In the genomic region with DNA sequence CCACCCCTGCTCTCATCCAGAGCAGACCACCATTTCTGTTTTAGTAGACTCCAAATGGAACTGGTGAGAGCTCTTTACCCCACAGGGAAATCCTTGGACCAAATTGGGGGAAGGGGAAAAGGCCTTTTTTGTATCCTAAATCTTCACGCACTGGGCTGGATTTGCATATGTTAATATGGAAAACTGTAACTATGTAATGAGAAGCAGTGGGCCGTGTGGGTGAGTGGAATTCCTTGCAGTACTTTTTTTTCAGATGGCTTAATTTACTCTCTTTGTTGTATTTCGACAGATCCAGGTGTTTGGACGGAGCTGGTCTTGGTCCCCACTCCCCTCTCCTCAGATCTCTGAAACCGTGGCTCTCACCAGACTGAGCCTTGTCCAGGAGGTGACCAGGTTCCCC, we compare ENCODE assay signal across 18 mouse cellular contexts.
"Had no signal": no experiment of that assay in that cellular context is flagged by ENCODE, and none has a peak within 500 bp of the region (broad histone marks: within the 10 kb centered on the region; RNA-seq: fewer than 3 reads in every experiment).

No protein-coding gene starts in this region.

- H3K27ac ChIP-seq: limb, embryonic 12.5 days; liver, embryonic 13.5 days; midbrain, embryonic 10.5 days; midbrain, embryonic 13.5 days; neural tube, embryonic 12.5 days; neural tube, embryonic 15.5 days; stomach, postnatal 0 days had no signal

- ATAC-seq: intestine, postnatal 0 days; lung, postnatal 0 days; midbrain, embryonic 13.5 days had no signal

- DNase-seq: kidney, adult 2 months; kidney, postnatal 10 days; kidney, postnatal 36 days; liver, embryonic 13.5 days; lung, adult 2 months; lung, postnatal 36 days; thymus, adult 2 months; thymus, postnatal 14 days; thymus, postnatal 4 days had no signal

- H3K9me3 ChIP-seq: limb, embryonic 12.5 days; liver, embryonic 13.5 days; megakaryocyte, embryonic 14.5 days; midbrain, embryonic 10.5 days; midbrain, embryonic 13.5 days; neural tube, embryonic 12.5 days; neural tube, embryonic 15.5 days had no signal

- H3K4me3 ChIP-seq: limb, embryonic 12.5 days; liver, embryonic 13.5 days; megakaryocyte, embryonic 14.5 days; midbrain, embryonic 10.5 days; midbrain, embryonic 13.5 days; neural tube, embryonic 12.5 days; neural tube, embryonic 15.5 days had no signal

- H3K4me2 ChIP-seq: limb, embryonic 12.5 days; liver, embryonic 13.5 days; midbrain, embryonic 13.5 days; neural tube, embryonic 12.5 days; neural tube, embryonic 15.5 days had no signal

- H3K36me3 ChIP-seq: limb, embryonic 12.5 days; liver, embryonic 13.5 days; midbrain, embryonic 10.5 days; midbrain, embryonic 13.5 days; neural tube, embryonic 12.5 days; neural tube, embryonic 15.5 days had no signal

- H3K27me3 ChIP-seq: limb, embryonic 12.5 days; midbrain, embryonic 13.5 days; neural tube, embryonic 12.5 days had no signal

- H3K9ac ChIP-seq: limb, embryonic 12.5 days; liver, embryonic 13.5 days; midbrain, embryonic 13.5 days; neural tube, embryonic 12.5 days; neural tube, embryonic 15.5 days had no signal
